Mouse (Mus musculus) megakaryocyte, embryonic 14.5 days (primary cell): ENCODE measurements at regions not wholly inside any gene's neighbourhood (a gene's known extent, or its start where the extent isn't known, plus 50 kb on each side); places are given as distances from the start of the nearest gene placed in this dataset.

Experiments used
- FLI1 ChIP-seq: IDR thresholded peaks from 2 replicates; pipeline ENCODE4 v1.6.1; 2012; ENCODE audit warnings: low read length, inconsistent platforms, mixed read lengths
- GATA1 ChIP-seq: IDR thresholded peaks from 3 replicates; pipeline ENCODE4 v1.6.1; 2012; ENCODE audit warnings: mixed read lengths, low read length, inconsistent platforms, borderline replicate concordance

DNA sequence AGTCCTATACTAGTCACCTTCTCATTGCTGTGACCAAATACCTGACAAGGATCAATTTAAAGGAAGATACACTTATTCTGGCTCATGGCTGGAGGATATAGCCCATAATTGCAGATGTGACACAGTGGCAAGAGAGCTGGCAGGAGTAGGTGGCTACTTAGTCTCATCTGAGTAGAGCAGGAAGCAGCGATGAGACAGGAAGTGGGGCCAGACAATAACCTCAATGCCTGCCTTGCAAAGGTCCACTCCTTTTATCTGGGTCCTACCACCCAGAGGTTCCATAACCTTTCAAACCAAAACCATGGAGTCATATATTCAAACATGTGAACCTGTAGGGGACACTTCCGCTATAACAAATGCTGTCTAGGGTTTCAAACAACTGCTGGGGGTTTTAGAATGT is 199.7 kb downstream of the Ly86 start:
- no peak for TF ChIP-seq FLI1
- TF ChIP-seq GATA1 = no peak
